9 mouse cellular contexts compared by ENCODE assay signal in the genomic region with DNA sequence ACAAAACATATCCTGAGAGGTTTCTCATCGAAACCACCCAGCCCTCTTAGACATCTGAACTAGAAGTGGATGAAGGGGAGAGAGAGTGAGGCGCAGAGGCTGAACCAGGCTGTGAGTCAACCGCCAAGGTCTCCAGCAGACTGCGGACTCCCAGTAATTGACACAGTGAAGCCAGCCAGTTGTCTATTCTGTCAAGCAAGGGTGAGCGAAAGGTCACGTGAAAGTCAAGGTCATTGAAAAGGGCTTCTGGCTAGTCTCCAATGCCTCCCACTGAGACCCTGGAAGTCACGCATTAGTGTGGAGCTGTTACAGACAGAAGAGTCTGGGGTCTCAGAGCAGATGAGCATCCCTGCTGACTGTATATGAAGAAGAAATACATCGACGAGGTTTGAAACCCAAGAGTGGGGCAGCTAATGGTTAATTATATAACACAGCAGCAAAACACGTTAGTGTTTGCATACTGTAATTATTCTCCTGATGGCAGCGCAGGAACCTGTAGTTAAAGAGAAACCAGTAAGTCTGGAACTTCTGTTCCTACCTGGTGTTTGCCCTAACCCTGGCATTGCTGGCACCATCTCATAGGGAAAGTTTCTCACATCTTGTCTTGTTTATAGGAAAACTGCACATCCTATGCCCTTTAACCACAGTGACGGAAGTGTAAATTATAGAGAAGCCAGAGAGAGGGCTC.
DNase-seq lines count a peak whose midpoint lies in the region; ATAC-seq lines count a peak whose summit lies in the region.
"Had no signal": no experiment of that assay in that cellular context is flagged by ENCODE, and none has a peak within 500 bp of the region (broad histone marks: within the 10 kb centered on the region; RNA-seq: fewer than 3 reads in every experiment).

No protein-coding gene starts in this region.

- peak overlapping the region; percentile 46; the same call in 1 of the 2 replicates for H3K27ac ChIP-seq in heart, embryonic 11.5 days (ENCODE audit: low read depth, low read length)
- H3K27ac ChIP-seq: liver, embryonic 15.5 days had no signal

- no peaks in the 10 kb centered on the region for H3K27me3 ChIP-seq in heart, embryonic 11.5 days (ENCODE audit: control insufficient read depth, insufficient read depth, low read length)
- H3K27me3 ChIP-seq: liver, embryonic 15.5 days had no signal

- H3K9me3 ChIP-seq in heart, embryonic 11.5 days (replicated peaks; ENCODE audit: control insufficient read depth, low read length), result no peaks in the 10 kb centered on the region
- H3K9me3 ChIP-seq: liver, embryonic 15.5 days had no signal

- peaks cover 36% of the 10 kb centered on the region for H3K4me1 ChIP-seq in heart, embryonic 11.5 days (ENCODE audit: control insufficient read depth, insufficient read depth, low read length)

- intact Hi-C loops in gastrocnemius, postnatal 36 days (cut with DNase I), result loop anchor here (5.0 kb wide), 1 partner anchor 303 kb away; no protein-coding TSS in a partner anchor

- no peak for DNase-seq in heart, postnatal 4 days
- peak; percentile 87 for DNase-seq in embryo, embryonic 10.5 days (ENCODE audit: low spot score)
- DNase-seq in kidney, adult 9 months, result peak; percentile 81
- peak; percentile 66 for DNase-seq in neural tube, embryonic 10.5 days (ENCODE audit: extremely low spot score, low spot score)
- DNase-seq in Muller cell, postnatal 12 days (ENCODE audit: inconsistent ontology term), result no peak
- DNase-seq in gastrocnemius, postnatal 36 days, result no peak
- DNase-seq in lung, adult 18-20 months, result no peak

- 47% methylated on average over 12 of the region's 12 CpGs for WGBS in heart, embryonic 11.5 days (ENCODE audit: insufficient replicate concordance)

- no peaks in the 10 kb centered on the region for H3K36me3 ChIP-seq in heart, embryonic 11.5 days (ENCODE audit: control insufficient read depth, insufficient read depth, low read length)
- H3K36me3 ChIP-seq: liver, embryonic 15.5 days had no signal

- no peak for ATAC-seq in heart, embryonic 11.5 days (replicated peaks; ENCODE audit: insufficient number of reproducible peaks, low FRiP score, low TSS enrichment)

- peak overlapping the region; percentile 25 for H3K4me2 ChIP-seq in heart, embryonic 11.5 days
- H3K4me2 ChIP-seq: liver, embryonic 15.5 days had no signal

- no peak overlapping the region for H3K4me3 ChIP-seq in heart, embryonic 11.5 days (ENCODE audit: low read depth, low read length)
- H3K4me3 ChIP-seq: liver, embryonic 15.5 days had no signal

- H3K9ac ChIP-seq in heart, embryonic 11.5 days (ENCODE audit: low read depth, low read length), result no peak overlapping the region
- H3K9ac ChIP-seq: liver, embryonic 15.5 days had no signal

Comparison
In these comparisons a context has a peak if more than half of its experiments do, and no peak if none do; other contexts are left out.
1. DNase-seq: peak in embryo, embryonic 10.5 days (single experiment), kidney, adult 9 months (single experiment) and neural tube, embryonic 10.5 days (single experiment); none in heart, postnatal 4 days (single experiment), Muller cell, postnatal 12 days (single experiment), gastrocnemius, postnatal 36 days (0 of 2) and lung, adult 18-20 months (0 of 2).